Mouse (Mus musculus): ENCODE results near the gene Evi5. TPM values are rescaled to one million over a fixed set of nuclear protein-coding genes. Genes with fewer than 3 reads are reported as not detected.

Evi5 gene
- polyA plus RNA-seq, 1 experiment: 6.2 TPM

DNA sequence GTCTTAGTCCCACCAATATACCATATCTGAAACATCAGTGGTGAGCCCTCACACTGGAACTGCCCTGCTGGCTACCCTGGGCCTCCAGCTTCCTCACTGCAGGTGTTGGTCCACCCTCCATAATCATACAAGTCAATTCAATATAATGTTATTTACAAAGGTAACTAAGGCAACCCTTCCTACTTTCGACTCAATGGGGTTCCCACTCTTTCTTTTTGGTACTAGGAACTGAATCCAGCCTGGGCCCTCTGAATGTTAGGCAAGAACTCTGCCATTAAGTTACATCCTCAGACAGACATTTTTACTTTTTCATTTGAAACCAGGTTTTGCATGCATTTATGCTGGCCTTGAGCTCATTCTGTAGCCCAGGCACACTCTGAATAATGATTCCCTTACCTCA lies 168.6 kb downstream of the Evi5 start:
- TF ChIP-seq POLR2A (IDR thresholded peaks at IDR 0.05; ENCODE audit: low read depth, low read length) (no peak), CTCF (IDR thresholded peaks at IDR 0.05; ENCODE audit: extremely low read depth, insufficient read depth, insufficient read length, insufficient replicate concordance) (no peak)
- no peak overlapping the region for H3K27ac ChIP-seq (ENCODE audit: insufficient read depth, low read length)
- no peaks in the 10 kb centered on the region; the same call in 1 of the 2 replicates for H3K4me1 ChIP-seq (ENCODE audit: control insufficient read depth, insufficient read depth, insufficient read length)
- no peak overlapping the region for H3K4me3 ChIP-seq (ENCODE audit: extremely low read depth, insufficient read depth, insufficient read length)
- H3K36me3 ChIP-seq (ENCODE audit: control insufficient read depth, insufficient read depth, low read length): no peaks in the 10 kb centered on the region
- no peak for DNase-seq (ENCODE audit: low read depth in 1 of 2, low spot score in 2 of 2)
- 82% methylated on average over 1 of the region's 1 CpGs for WGBS
- H3K27me3 ChIP-seq (ENCODE audit: control insufficient read depth, insufficient read depth, low read length): no peaks in the 10 kb centered on the region

DNA sequence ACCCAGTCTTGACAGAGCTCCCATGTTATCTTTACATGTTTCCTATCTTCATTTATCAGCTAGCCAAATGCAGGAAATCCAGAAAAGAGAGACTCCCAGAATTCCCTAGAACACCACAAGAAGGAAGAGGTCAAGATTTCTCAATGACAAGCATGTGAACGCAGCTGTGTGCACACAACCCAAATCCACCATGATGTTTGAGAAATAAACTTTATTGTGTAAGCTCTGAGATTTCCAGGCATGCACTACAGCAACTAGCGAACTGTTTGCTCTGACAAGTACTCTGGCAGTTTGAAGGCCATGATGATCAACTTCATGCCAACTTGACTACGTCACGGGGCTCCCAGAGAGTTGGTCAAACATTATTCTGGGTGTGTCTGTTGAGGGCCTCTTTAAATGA lies 169.2 kb downstream of the Evi5 start:
- Histone ChIP-seq H3K4me1 (ENCODE audit: control insufficient read depth, insufficient read depth, insufficient read length) (peaks cover 3% of the 10 kb centered on the region; the same call in 1 of the 2 replicates), H3K36me3 (ENCODE audit: control insufficient read depth, insufficient read depth, low read length) (no peaks in the 10 kb centered on the region), H3K4me3 (ENCODE audit: extremely low read depth, insufficient read depth, insufficient read length) (no peak overlapping the region), H3K27me3 (ENCODE audit: control insufficient read depth, insufficient read depth, low read length) (no peaks in the 10 kb centered on the region), H3K27ac (ENCODE audit: insufficient read depth, low read length) (no peak overlapping the region)
- TF ChIP-seq POLR2A (IDR thresholded peaks at IDR 0.05; ENCODE audit: low read depth, low read length) (no peak), CTCF (IDR thresholded peaks at IDR 0.05; ENCODE audit: extremely low read depth, insufficient read depth, insufficient read length, insufficient replicate concordance) (no peak)
- 87% methylated on average over 4 of the region's 4 CpGs for WGBS
- DNase-seq (ENCODE audit: low read depth in 1 of 2, low spot score in 2 of 2): no peak

DNA sequence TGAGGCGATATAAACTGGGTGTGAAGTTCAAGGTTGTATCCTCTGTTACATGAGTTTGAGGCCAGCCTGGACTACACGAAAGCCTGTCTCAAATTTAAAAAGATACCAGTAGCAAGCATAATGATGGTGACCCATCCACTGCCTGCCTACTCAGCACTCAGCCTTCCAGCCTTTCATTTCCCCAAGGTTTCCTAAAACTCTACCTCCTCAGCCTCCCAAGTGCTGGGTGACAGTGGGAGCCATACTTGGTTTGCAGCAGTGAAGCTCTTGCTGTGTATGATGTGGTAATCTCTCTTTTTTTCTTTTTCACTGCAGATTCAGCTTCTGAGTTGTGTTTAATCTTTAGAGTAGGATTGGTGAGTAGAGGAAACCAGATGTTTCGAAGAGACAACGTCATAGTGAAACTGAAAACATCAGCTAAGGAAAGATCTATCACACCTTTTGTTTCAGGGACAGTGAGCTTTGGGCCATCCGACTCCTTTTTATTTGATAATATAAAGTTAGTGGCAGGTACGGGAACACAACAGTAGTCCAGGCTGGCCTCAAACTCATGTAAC lies 171.6 kb downstream of the Evi5 start:
- H3K27me3 ChIP-seq (ENCODE audit: control insufficient read depth, insufficient read depth, low read length): no peaks in the 10 kb centered on the region
- WGBS: 58% methylated on average over 6 of the region's 6 CpGs
- H3K4me1 ChIP-seq (ENCODE audit: control insufficient read depth, insufficient read depth, insufficient read length): peaks cover 3% of the 10 kb centered on the region; the same call in 1 of the 2 replicates
- no peak for TF ChIP-seq CTCF (IDR thresholded peaks at IDR 0.05; ENCODE audit: extremely low read depth, insufficient read depth, insufficient read length, insufficient replicate concordance)
- no peak for TF ChIP-seq POLR2A (IDR thresholded peaks at IDR 0.05; ENCODE audit: low read depth, low read length)
- DNase-seq (ENCODE audit: low read depth in 1 of 2, low spot score in 2 of 2): no peak
- H3K4me3 ChIP-seq (ENCODE audit: extremely low read depth, insufficient read depth, insufficient read length): no peak overlapping the region
- H3K36me3 ChIP-seq (ENCODE audit: control insufficient read depth, insufficient read depth, low read length): no peaks in the 10 kb centered on the region
- peak overlapping the region; percentile 56; the same call in 1 of the 2 replicates for H3K27ac ChIP-seq (ENCODE audit: insufficient read depth, low read length)

DNA sequence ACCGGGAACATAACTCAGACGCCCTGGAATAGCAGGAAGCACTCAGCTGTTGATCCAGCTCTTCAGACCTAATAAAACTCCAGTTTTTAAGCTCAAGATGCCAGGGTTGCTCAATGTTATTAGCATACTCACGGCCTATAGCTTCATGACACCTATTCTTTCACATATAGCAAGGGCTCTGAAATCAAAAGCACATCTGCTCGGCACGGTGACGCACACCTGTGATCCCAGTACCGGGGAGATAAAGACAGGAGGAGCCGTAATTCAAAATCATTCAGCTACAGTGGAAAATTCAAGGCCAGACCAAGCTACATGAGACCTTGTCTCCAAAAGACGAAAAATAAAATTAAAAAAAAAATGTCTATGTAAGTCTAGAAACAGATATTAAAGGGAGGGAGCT lies 173.2 kb downstream of the Evi5 start:
- TF ChIP-seq CTCF (IDR thresholded peaks at IDR 0.05; ENCODE audit: extremely low read depth, insufficient read depth, insufficient read length, insufficient replicate concordance) (no peak), POLR2A (IDR thresholded peaks at IDR 0.05; ENCODE audit: low read depth, low read length) (no peak)
- 92% methylated on average over 9 of the region's 9 CpGs for WGBS
- no peaks in the 10 kb centered on the region for H3K36me3 ChIP-seq (ENCODE audit: control insufficient read depth, insufficient read depth, low read length)
- no peak for DNase-seq (ENCODE audit: low read depth in 1 of 2, low spot score in 2 of 2)
- H3K4me3 ChIP-seq (ENCODE audit: extremely low read depth, insufficient read depth, insufficient read length): no peak overlapping the region
- no peak overlapping the region for H3K27ac ChIP-seq (ENCODE audit: insufficient read depth, low read length)
- H3K4me1 ChIP-seq (ENCODE audit: control insufficient read depth, insufficient read depth, insufficient read length): peaks cover 3% of the 10 kb centered on the region; the same call in 1 of the 2 replicates
- H3K27me3 ChIP-seq (ENCODE audit: control insufficient read depth, insufficient read depth, low read length): no peaks in the 10 kb centered on the region

DNA sequence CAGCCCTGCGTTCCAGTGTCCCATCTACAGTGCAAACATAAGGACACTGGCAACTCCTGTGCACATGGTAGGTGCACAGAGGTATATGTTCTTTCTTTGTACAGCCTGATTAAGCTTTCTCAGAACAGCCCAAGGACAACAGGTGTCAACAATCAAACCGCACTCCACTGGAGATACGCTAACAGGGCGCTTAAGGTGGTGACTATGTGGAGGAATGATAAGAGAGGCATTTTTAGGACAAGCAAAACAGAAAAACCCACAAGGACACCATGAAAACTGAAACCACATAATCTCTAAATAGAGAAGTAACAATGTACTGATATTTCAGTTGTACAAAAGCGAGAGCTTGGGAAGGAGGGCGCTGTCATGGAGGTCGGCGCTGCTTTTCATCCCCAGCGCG lies 174.0 kb downstream of the Evi5 start:
- Histone ChIP-seq H3K27me3 (ENCODE audit: control insufficient read depth, insufficient read depth, low read length) (no peaks in the 10 kb centered on the region), H3K4me1 (ENCODE audit: control insufficient read depth, insufficient read depth, insufficient read length) (peaks cover 3% of the 10 kb centered on the region; the same call in 1 of the 2 replicates), H3K36me3 (ENCODE audit: control insufficient read depth, insufficient read depth, low read length) (no peaks in the 10 kb centered on the region), H3K4me3 (ENCODE audit: extremely low read depth, insufficient read depth, insufficient read length) (no peak overlapping the region), H3K27ac (ENCODE audit: insufficient read depth, low read length) (no peak overlapping the region)
- 50% methylated on average over 10 of the region's 10 CpGs for WGBS
- no peak for DNase-seq (ENCODE audit: low read depth in 1 of 2, low spot score in 2 of 2)
- TF ChIP-seq CTCF (IDR thresholded peaks at IDR 0.05; ENCODE audit: extremely low read depth, insufficient read depth, insufficient read length, insufficient replicate concordance) (no peak), POLR2A (IDR thresholded peaks at IDR 0.05; ENCODE audit: low read depth, low read length) (no peak)

DNA sequence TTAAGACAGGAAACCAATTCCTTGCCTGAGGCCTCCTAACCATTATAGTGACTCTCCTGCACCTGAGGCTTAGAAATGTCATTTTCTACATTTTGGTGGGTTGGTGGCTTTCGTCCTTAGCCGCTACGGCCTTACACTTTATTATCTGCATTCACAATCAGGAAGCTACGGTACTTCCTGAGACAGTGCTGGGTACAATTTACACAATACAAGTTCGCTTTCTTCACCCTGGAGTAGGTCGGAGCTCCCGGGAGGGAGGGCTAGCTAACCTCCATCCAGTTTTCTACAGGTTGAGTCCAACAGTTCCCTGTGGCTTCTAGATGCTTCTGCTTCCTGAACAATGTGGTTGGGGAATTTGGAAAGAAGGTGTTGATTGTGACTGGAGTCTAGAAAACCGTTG lies 176.0 kb downstream of the Evi5 start:
- H3K27ac ChIP-seq (ENCODE audit: insufficient read depth, low read length): no peak overlapping the region
- TF ChIP-seq CTCF (IDR thresholded peaks at IDR 0.05; ENCODE audit: extremely low read depth, insufficient read depth, insufficient read length, insufficient replicate concordance) (no peak), POLR2A (IDR thresholded peaks at IDR 0.05; ENCODE audit: low read depth, low read length) (no peak)
- peaks cover 3% of the 10 kb centered on the region; the same call in 1 of the 2 replicates for H3K4me1 ChIP-seq (ENCODE audit: control insufficient read depth, insufficient read depth, insufficient read length)
- DNase-seq (ENCODE audit: low read depth in 1 of 2, low spot score in 2 of 2): no peak
- H3K4me3 ChIP-seq (ENCODE audit: extremely low read depth, insufficient read depth, insufficient read length): no peak overlapping the region
- no peaks in the 10 kb centered on the region for H3K27me3 ChIP-seq (ENCODE audit: control insufficient read depth, insufficient read depth, low read length)
- 19% methylated on average over 8 of the region's 8 CpGs for WGBS
- H3K36me3 ChIP-seq (ENCODE audit: control insufficient read depth, insufficient read depth, low read length): no peaks in the 10 kb centered on the region

DNA sequence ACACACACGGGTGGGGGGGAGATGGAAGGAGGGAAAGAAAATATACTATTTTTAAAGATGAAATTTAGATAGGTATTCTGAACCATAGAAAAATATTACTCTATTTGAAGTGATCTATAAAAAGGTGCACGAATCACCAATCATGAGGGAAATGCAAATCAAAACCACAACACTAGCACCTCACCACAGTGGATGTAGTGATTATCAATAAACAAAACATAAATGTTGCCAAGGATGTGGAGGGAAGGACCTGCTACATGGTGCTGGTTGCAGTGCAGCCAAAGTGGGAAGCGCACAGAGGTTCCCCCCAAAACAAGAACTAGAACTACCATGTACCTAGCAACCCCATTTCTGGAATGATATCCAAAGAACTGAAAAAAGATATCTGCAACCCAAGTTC lies 179.9 kb downstream of the Evi5 start:
- no peaks in the 10 kb centered on the region for H3K27me3 ChIP-seq (ENCODE audit: control insufficient read depth, insufficient read depth, low read length)
- no peak for DNase-seq (ENCODE audit: low read depth in 1 of 2, low spot score in 2 of 2)
- no peak for TF ChIP-seq CTCF (IDR thresholded peaks at IDR 0.05; ENCODE audit: extremely low read depth, insufficient read depth, insufficient read length, insufficient replicate concordance)
- TF ChIP-seq POLR2A (IDR thresholded peaks at IDR 0.05; ENCODE audit: low read depth, low read length): no peak
- WGBS: 73% methylated on average over 3 of the region's 3 CpGs
- no peaks in the 10 kb centered on the region for H3K36me3 ChIP-seq (ENCODE audit: control insufficient read depth, insufficient read depth, low read length)
- H3K27ac ChIP-seq (ENCODE audit: insufficient read depth, low read length): no peak overlapping the region
- no peaks in the 10 kb centered on the region for H3K4me1 ChIP-seq (ENCODE audit: control insufficient read depth, insufficient read depth, insufficient read length)
- no peak overlapping the region for H3K4me3 ChIP-seq (ENCODE audit: extremely low read depth, insufficient read depth, insufficient read length)

Other genes with a start within 250 kb of the Evi5 start
- gene Gfi1, start 149.1 kb downstream of the Evi5 start, polyA plus RNA-seq (2012; rRNA removed): 10.6 and 18.3 TPM in 2 replicates
- gene Ube2d2b, start 45.0 kb downstream of the Evi5 start, polyA plus RNA-seq (2012; rRNA removed): not detected in 2 replicates
- gene Rpl5, start 25.4 kb upstream of the Evi5 start, polyA plus RNA-seq (2012; rRNA removed): 24.1 and 29.9 TPM in 2 replicates
- gene Fam69a, start 112.0 kb upstream of the Evi5 start, polyA plus RNA-seq (2012; rRNA removed): 1.6 and 2.2 TPM in 2 replicates
- gene Mtf2, start 190.6 kb upstream of the Evi5 start, polyA plus RNA-seq (2012; rRNA removed): 8.0 and 11.1 TPM in 2 replicates